Mouse (Mus musculus) spleen, adult 2 months (tissue): ENCODE measurements around the gene Rgs2. TPM values are rescaled to one million over a fixed set of nuclear protein-coding genes. Genes with fewer than 3 reads are reported as not detected.

Source experiments
- DNase-seq, 2 experiments: peaks; one replicate each; pipeline versions ENCODE4 v3.0.0 to v3.0.0-alpha.2; 2012 to 2021; ENCODE audit warnings: low spot score in 2 of 2, low read depth in 1 of 2
- H3K27ac ChIP-seq: fragments of 200-500 bp; 2 replicates; pipeline ENCODE4 v1.5.1; 2012; ENCODE audit warnings: low read length, inconsistent platforms; ENCODE audit not compliant: insufficient read depth
- H3K27me3 ChIP-seq: fragments of 200-500 bp; 2 replicates; pipeline ENCODE4 v1.6.1; 2012; ENCODE audit warnings: mild to moderate bottlenecking, moderate library complexity, low read length, inconsistent platforms; ENCODE audit not compliant: control insufficient read depth, insufficient read depth
- H3K36me3 ChIP-seq: fragments of 200-500 bp; 2 replicates; pipeline ENCODE4 v1.6.1; 2012; ENCODE audit warnings: mild to moderate bottlenecking, low read length, inconsistent platforms; ENCODE audit not compliant: control insufficient read depth, insufficient read depth
- H3K4me1 ChIP-seq: fragments of 200-500 bp; 2 replicates; pipeline ENCODE4 v1.6.1; 2011; ENCODE audit warnings: inconsistent platforms; ENCODE audit not compliant: control insufficient read depth, insufficient read depth, insufficient read length
- H3K4me3 ChIP-seq: fragments of 200-500 bp; 2 replicates; pipeline ENCODE4 v1.5.1; 2011; ENCODE audit warnings: mild to moderate bottlenecking, inconsistent platforms; ENCODE audit not compliant: insufficient read depth, insufficient read length; ENCODE audit errors: extremely low read depth
- CTCF ChIP-seq: fragments of 200-500 bp; IDR thresholded peaks from 2 replicates; pipeline ENCODE4 v1.5.1; 2011; ENCODE audit warnings: mild to moderate bottlenecking, inconsistent platforms; ENCODE audit not compliant: insufficient read depth, insufficient read length, insufficient replicate concordance; ENCODE audit errors: extremely low read depth
- POLR2A ChIP-seq: fragments of 200-500 bp; IDR thresholded peaks from 2 replicates; pipeline ENCODE4 v1.6.1; 2011; ENCODE audit warnings: low read depth, low read length, inconsistent platforms
- WGBS: fragments of 180-500 bp; shearing (Covaris S2); methylation state at CpG from one replicate; pipeline ENCODE4 v1.1.7; 2018; 5-methylcytosine and 5-hydroxymethylcytosine counted together
- polyA plus RNA-seq: library from polyadenylated mRNA; depleted of rRNA; stranded (reverse); fragments of >200 nt; gene quantifications from 2 replicates; pipeline ENCODE4 v1.2.3, GENCODE M21; 2012

Rgs2 gene
- polyA plus RNA-seq, 1 experiment, result 6.2 TPM

GRCm38 (mm10) chr1:144002036-144002714 is 1.8 kb downstream of the Rgs2 start:
- 78% methylated on average over 6 of the region's 6 CpGs for WGBS
- no peaks in the 10 kb centered on the region; the same call in 1 of the 2 replicates for H3K4me1 ChIP-seq
- no peaks in the 10 kb centered on the region for H3K27me3 ChIP-seq
- TF ChIP-seq POLR2A (no peak), CTCF (no peak)
- no peak for DNase-seq
- peaks cover 12% of the 10 kb centered on the region for H3K36me3 ChIP-seq
- 0 out of 2 replicates have a peak overlapping the region, but pooled peaks have one; percentile 21 for H3K4me3 ChIP-seq
- H3K27ac ChIP-seq, result no peak overlapping the region

DNA sequence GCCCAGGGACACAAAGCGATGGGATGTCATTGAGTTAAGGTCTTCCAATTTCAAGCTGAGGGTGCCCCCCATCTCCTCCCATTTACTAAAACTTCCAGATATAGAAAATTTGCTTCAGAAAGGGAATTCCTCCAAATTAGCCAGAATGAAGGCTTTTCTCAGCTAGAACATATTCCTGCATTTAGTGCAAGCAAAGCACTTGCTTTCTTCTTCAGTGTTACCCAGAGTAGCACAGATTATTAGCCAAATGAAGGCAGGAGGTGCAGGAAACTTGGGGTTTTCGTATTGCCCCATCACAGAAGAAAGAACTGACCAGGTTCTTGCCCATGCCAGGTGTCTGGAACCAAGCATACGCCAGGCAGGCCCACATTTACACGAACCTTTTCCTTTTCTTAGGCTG is 3.7 kb downstream of the Rgs2 start:
- no peak overlapping the region for H3K4me3 ChIP-seq
- H3K27ac ChIP-seq, result no peak overlapping the region
- 84% methylated on average over 4 of the region's 4 CpGs for WGBS
- no peak for DNase-seq
- no peaks in the 10 kb centered on the region; the same call in 1 of the 2 replicates for H3K4me1 ChIP-seq
- H3K27me3 ChIP-seq, result no peaks in the 10 kb centered on the region
- no peak for TF ChIP-seq POLR2A
- no peak for TF ChIP-seq CTCF
- H3K36me3 ChIP-seq, result peaks cover 12% of the 10 kb centered on the region

GRCm38 (mm10) chr1:143999371-143999920 is 4.5 kb downstream of the Rgs2 start:
- peak in 1 of 2 experiments; percentile 5 for DNase-seq
- TF ChIP-seq CTCF, result no peak
- no peak for TF ChIP-seq POLR2A
- Histone ChIP-seq H3K27ac (no peak overlapping the region), H3K4me1 (no peaks in the 10 kb centered on the region; the same call in 1 of the 2 replicates), H3K4me3 (no peak overlapping the region), H3K27me3 (no peaks in the 10 kb centered on the region), H3K36me3 (peaks cover 12% of the 10 kb centered on the region)
- WGBS, result 26% methylated on average over 7 of the region's 7 CpGs

GRCm38 (mm10) chr1:143993026-143993425 is 10.9 kb downstream of the Rgs2 start:
- WGBS, result 62% methylated on average over 1 of the region's 1 CpGs
- TF ChIP-seq POLR2A (no peak), CTCF (no peak)
- Histone ChIP-seq H3K4me3 (no peak overlapping the region), H3K36me3 (no peaks in the 10 kb centered on the region), H3K27me3 (0 out of 2 replicates have a peak, but pooled peaks cover 2% of the 10 kb centered on the region), H3K27ac (no peak overlapping the region), H3K4me1 (no peaks in the 10 kb centered on the region; the same call in 1 of the 2 replicates)
- DNase-seq, result no peak

- 66% methylated on average over 2 of the region's 2 CpGs for WGBS
- no peaks in the 10 kb centered on the region; the same call in 1 of the 2 replicates for H3K4me1 ChIP-seq
- no peak overlapping the region for H3K4me3 ChIP-seq
- H3K27ac ChIP-seq, result no peak overlapping the region
- 0 out of 2 replicates have a peak, but pooled peaks cover 2% of the 10 kb centered on the region for H3K27me3 ChIP-seq
- no peak for DNase-seq
- no peaks in the 10 kb centered on the region for H3K36me3 ChIP-seq
- TF ChIP-seq CTCF (no peak), POLR2A (no peak)
Measured at GRCm38 (mm10) chr1:143992528-143992927, 11.4 kb downstream of the Rgs2 start.

DNA sequence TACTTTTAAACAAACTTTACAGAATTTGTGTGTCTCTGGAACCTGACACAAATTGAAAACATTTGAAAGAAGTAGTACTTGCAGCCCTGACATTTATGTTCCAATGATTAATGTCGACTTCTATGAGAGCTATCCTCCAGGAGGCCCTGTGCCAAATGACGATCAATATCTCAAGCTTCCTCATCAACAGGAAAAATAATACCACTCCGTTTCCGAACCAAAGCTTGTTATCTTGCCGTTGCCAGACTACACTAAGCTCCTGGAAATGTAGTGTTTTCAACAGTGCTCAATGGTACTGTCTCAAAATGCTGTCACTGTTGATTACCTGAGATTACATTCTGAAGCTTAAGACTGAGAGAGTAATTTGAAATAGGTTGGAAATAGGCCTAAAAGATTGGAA is 13.7 kb downstream of the Rgs2 start:
- no peak for DNase-seq
- H3K27me3 ChIP-seq, result 0 out of 2 replicates have a peak, but pooled peaks cover 2% of the 10 kb centered on the region
- H3K4me1 ChIP-seq, result no peaks in the 10 kb centered on the region; the same call in 1 of the 2 replicates
- no peak overlapping the region for H3K4me3 ChIP-seq
- no peaks in the 10 kb centered on the region for H3K36me3 ChIP-seq
- 57% methylated on average over 5 of the region's 5 CpGs for WGBS
- no peak for TF ChIP-seq POLR2A
- TF ChIP-seq CTCF, result no peak
- no peak overlapping the region for H3K27ac ChIP-seq

DNA sequence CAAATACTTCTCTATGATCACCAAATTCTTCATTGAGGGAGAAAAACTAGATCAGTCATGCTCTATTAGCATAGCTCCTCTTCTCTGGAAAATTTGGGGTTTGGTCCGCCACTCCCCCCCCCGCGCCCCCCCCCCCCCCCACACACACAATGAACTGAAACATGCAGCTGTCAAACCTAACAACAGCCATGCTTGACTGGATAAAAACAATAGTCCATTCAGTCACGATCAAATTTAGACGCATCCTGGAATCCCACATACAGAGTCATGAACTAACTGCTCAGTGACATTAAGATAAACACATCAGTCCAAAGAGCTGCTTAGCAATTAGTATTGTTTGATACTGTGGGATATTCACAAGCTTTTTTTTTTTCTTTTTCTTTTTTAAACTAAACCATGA is 14.2 kb downstream of the Rgs2 start:
- no peak overlapping the region for H3K27ac ChIP-seq
- H3K27me3 ChIP-seq, result 0 out of 2 replicates have a peak, but pooled peaks cover 2% of the 10 kb centered on the region
- no peaks in the 10 kb centered on the region; the same call in 1 of the 2 replicates for H3K4me1 ChIP-seq
- TF ChIP-seq POLR2A (no peak), CTCF (no peak)
- no peaks in the 10 kb centered on the region for H3K36me3 ChIP-seq
- no peak for DNase-seq
- 42% methylated on average over 5 of the region's 5 CpGs for WGBS
- H3K4me3 ChIP-seq, result no peak overlapping the region
